ENCODE assay signal across 10 mouse cellular contexts in the genomic region with DNA sequence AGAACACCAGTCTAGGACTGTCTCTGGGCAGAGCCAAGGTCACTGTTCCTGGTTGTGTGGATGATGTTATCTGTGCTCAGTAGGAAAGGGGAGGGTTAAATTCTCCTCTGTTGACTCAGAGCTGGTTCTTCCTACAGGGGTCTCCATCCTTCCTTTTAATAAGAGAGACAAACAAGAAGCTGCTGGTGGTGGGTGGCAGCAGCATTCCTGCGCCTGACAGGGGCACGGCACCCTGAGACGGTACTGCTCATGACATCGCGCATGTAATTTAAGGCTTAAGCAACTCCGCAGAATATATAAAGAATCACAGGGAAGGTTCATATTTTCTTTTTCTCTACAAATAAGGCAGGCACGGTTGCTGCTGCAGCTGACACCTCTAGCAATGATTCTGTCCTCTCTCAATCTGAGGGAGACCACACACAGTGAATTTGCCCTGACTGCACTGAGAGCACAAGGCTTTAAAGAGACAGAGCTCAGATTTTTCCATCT.
DNase-seq lines count a peak whose midpoint lies in the region; ATAC-seq and TF ChIP-seq lines count a peak whose summit lies in the region.
"Had no signal": no experiment of that assay in that cellular context is flagged by ENCODE, and none has a peak within 500 bp of the region (broad histone marks: within the 10 kb centered on the region; RNA-seq: fewer than 3 reads in every experiment).

No protein-coding gene starts in this region.

- no peak for TF ChIP-seq CTCF in lung, postnatal 0 days (IDR thresholded peaks at IDR 0.05)
- no peak for TF ChIP-seq CTCF in lung, adult 2 months (IDR thresholded peaks at IDR 0.05; ENCODE audit: insufficient read depth, low read length)

- peak; percentile 7 for DNase-seq in lung, postnatal 0 days (ENCODE audit: low spot score)
- no peak for DNase-seq in lung, adult 2 months
- peak; percentile 46 for DNase-seq in hindbrain, embryonic 11.5 days (ENCODE audit: low spot score)
- no peak for DNase-seq in adrenal gland, adult 8-10 months
- no peak for DNase-seq in adrenal gland, postnatal 25 days
- DNase-seq in spleen, postnatal 36 days (ENCODE audit: low spot score in 2 of 2) = no peak
- DNase-seq: lung, postnatal 10 days; thymus, postnatal 36 days had no signal

- H3K4me1 ChIP-seq in lung, postnatal 0 days (ENCODE audit: insufficient read depth, low read depth, low read length) = no peaks in the 10 kb centered on the region
- no peaks in the 10 kb centered on the region for H3K4me1 ChIP-seq in lung, adult 2 months (ENCODE audit: control insufficient read depth, insufficient read depth, low read length)
- peaks cover 5% of the 10 kb centered on the region; the same call in 1 of the 2 replicates for H3K4me1 ChIP-seq in hindbrain, embryonic 11.5 days (replicated peaks; ENCODE audit: control insufficient read depth, insufficient read depth, low read length)
- H3K4me1 ChIP-seq in midbrain, embryonic 12.5 days = peaks cover 27% of the 10 kb centered on the region

- H3K36me3 ChIP-seq in lung, postnatal 0 days (ENCODE audit: insufficient read depth, low read length) = no peaks in the 10 kb centered on the region
- H3K36me3 ChIP-seq in hindbrain, embryonic 11.5 days (ENCODE audit: control insufficient read depth, insufficient read depth, low read length) = no peaks in the 10 kb centered on the region
- no peaks in the 10 kb centered on the region for H3K36me3 ChIP-seq in midbrain, embryonic 12.5 days
- H3K36me3 ChIP-seq: G1E had no signal

- TF ChIP-seq POLR2A in lung, adult 2 months (IDR thresholded peaks at IDR 0.05; ENCODE audit: borderline replicate concordance, extremely low read depth, low read depth, low read length) = no peak

- no peak overlapping the region for H3K27ac ChIP-seq in lung, postnatal 0 days (ENCODE audit: low read length)
- H3K27ac ChIP-seq in hindbrain, embryonic 11.5 days (ENCODE audit: low read depth, low read length) = peak overlapping the region; percentile 39; the same call in 1 of the 2 replicates
- H3K27ac ChIP-seq in midbrain, embryonic 12.5 days (replicated peaks) = peak overlapping the region; percentile 65

- no peak for ATAC-seq in lung, postnatal 0 days
- ATAC-seq in hindbrain, embryonic 11.5 days (ENCODE audit: low FRiP score) = no peak
- 0 out of 2 replicates have a peak, but pooled peaks have one; percentile 25 for ATAC-seq in midbrain, embryonic 12.5 days (ENCODE audit: low FRiP score, low read depth)

- no peak overlapping the region for H3K4me2 ChIP-seq in lung, postnatal 0 days (replicated peaks; ENCODE audit: low read depth, low read length)
- no peak overlapping the region for H3K4me2 ChIP-seq in hindbrain, embryonic 11.5 days (replicated peaks; ENCODE audit: low read depth, low read length)
- peak overlapping the region; percentile 25 for H3K4me2 ChIP-seq in midbrain, embryonic 12.5 days (replicated peaks)

- TF ChIP-seq EP300 in lung, postnatal 0 days (IDR thresholded peaks at IDR 0.05) = no peak

- H3K9ac ChIP-seq in lung, postnatal 0 days (replicated peaks; ENCODE audit: low read depth) = no peak overlapping the region
- H3K9ac ChIP-seq in hindbrain, embryonic 11.5 days (ENCODE audit: low read depth, low read length) = no peak overlapping the region
- peak overlapping the region; percentile 37; the same call in 1 of the 2 replicates for H3K9ac ChIP-seq in midbrain, embryonic 12.5 days (replicated peaks)

- no peaks in the 10 kb centered on the region for H3K9me3 ChIP-seq in lung, postnatal 0 days (ENCODE audit: low read length)
- no peaks in the 10 kb centered on the region for H3K9me3 ChIP-seq in hindbrain, embryonic 11.5 days (ENCODE audit: control insufficient read depth, low read length)
- no peaks in the 10 kb centered on the region for H3K9me3 ChIP-seq in midbrain, embryonic 12.5 days

- 15% methylated on average over 7 of the region's 7 CpGs for WGBS in lung, postnatal 0 days
- 28% methylated on average over 7 of the region's 7 CpGs for WGBS in lung, adult 2 months
- 25% methylated on average over 7 of the region's 7 CpGs for whole genome bisulfite sequencing in hindbrain, embryonic 11.5 days
- WGBS in midbrain, embryonic 12.5 days = 14% methylated on average over 7 of the region's 7 CpGs

- H3K4me3 ChIP-seq in lung, postnatal 0 days (ENCODE audit: low read depth, low read length) = no peak overlapping the region
- H3K4me3 ChIP-seq in lung, adult 2 months (replicated peaks; ENCODE audit: extremely low read depth, low read depth, low read length) = no peak overlapping the region
- H3K4me3 ChIP-seq in hindbrain, embryonic 11.5 days (ENCODE audit: low read depth, low read length) = no peak overlapping the region
- no peak overlapping the region for H3K4me3 ChIP-seq in midbrain, embryonic 12.5 days

- H3K27me3 ChIP-seq in lung, postnatal 0 days (replicated peaks; ENCODE audit: insufficient read depth, low read length) = no peaks in the 10 kb centered on the region
- H3K27me3 ChIP-seq in hindbrain, embryonic 11.5 days (ENCODE audit: control insufficient read depth, insufficient read depth, low read length) = no peaks in the 10 kb centered on the region
- no peaks in the 10 kb centered on the region for H3K27me3 ChIP-seq in midbrain, embryonic 12.5 days

Comparison
In these comparisons a context has a peak if more than half of its experiments do, and no peak if none do; other contexts are left out.
1. DNase-seq: peak in lung, postnatal 0 days (single experiment) and hindbrain, embryonic 11.5 days (single experiment); none in lung, adult 2 months (single experiment), adrenal gland, adult 8-10 months (single experiment), adrenal gland, postnatal 25 days (single experiment) and spleen, postnatal 36 days (0 of 2).